Mouse (Mus musculus) C2C12 (cell line): ENCODE data around the gene Il27. TPM values are rescaled to one million over a fixed set of nuclear protein-coding genes. Genes with fewer than 3 reads are reported as not detected.

Experiments used
- H3K27me3 ChIP-seq: one replicate; pipeline ENCODE4 v1.6.1; 2011; ENCODE audit not compliant: control insufficient read depth, insufficient read depth, insufficient read length
- H3K36me3 ChIP-seq: one replicate; pipeline ENCODE4 v1.6.1; 2011; ENCODE audit not compliant: control insufficient read depth, insufficient read depth
- H3K4me3 ChIP-seq: one replicate; pipeline ENCODE4 v1.5.1; 2011; ENCODE audit warnings: mild to moderate bottlenecking, control low read depth; ENCODE audit not compliant: poor library complexity, insufficient read depth, severe bottlenecking
- H3K79me2 ChIP-seq: one replicate; pipeline ENCODE4 v1.6.1; 2011; ENCODE audit not compliant: control insufficient read depth, insufficient read depth
- H3K79me3 ChIP-seq: one replicate; pipeline ENCODE4 v1.6.1; 2011; ENCODE audit warnings: low read depth, control low read depth
- H3ac ChIP-seq: one replicate; pipeline ENCODE3; 2011; ENCODE audit warnings: low read depth; ENCODE audit not compliant: control insufficient read depth, insufficient read length
- CEBPB ChIP-seq: IDR thresholded peaks from one replicate; pipeline ENCODE4 v1.6.1; 2011; ENCODE audit warnings: low read depth, mild to moderate bottlenecking, control low read depth, moderate library complexity
- CTCF ChIP-seq: IDR thresholded peaks from one replicate; pipeline ENCODE4 v1.5.1; 2011; ENCODE audit not compliant: control insufficient read depth, insufficient read depth, insufficient read length
- FOSL1 ChIP-seq: IDR thresholded peaks from one replicate; pipeline ENCODE4 v1.8.0; 2011; ENCODE audit warnings: mild to moderate bottlenecking, low read length; ENCODE audit not compliant: poor library complexity, insufficient read depth, severe bottlenecking
- MAX ChIP-seq: IDR thresholded peaks from one replicate; pipeline ENCODE4 v1.6.1; 2011; ENCODE audit warnings: mild to moderate bottlenecking, control low read depth
- MYOD1 ChIP-seq: IDR thresholded peaks from one replicate; pipeline ENCODE4 v1.6.1; 2011; ENCODE audit warnings: low read depth; ENCODE audit not compliant: control insufficient read depth, insufficient read length
- MYOG ChIP-seq: IDR thresholded peaks from one replicate; pipeline ENCODE4 v1.6.1; 2011; ENCODE audit not compliant: control insufficient read depth, insufficient read length; ENCODE audit errors: extremely low read depth
- USF1 ChIP-seq: IDR thresholded peaks from one replicate; pipeline ENCODE4 v1.6.1; 2011; ENCODE audit warnings: low read depth, mild to moderate bottlenecking, control low read depth, moderate library complexity
- polyA plus RNA-seq: library from polyadenylated mRNA; unstranded; fragments of >200 nt; fragmentation: generic; extraction: Trizol; gene quantifications from one replicate; pipeline ENCODE4 v1.2.1, GENCODE M21; 2012; ENCODE audit warnings: missing spikeins

The Il27 gene
- polyA plus RNA-seq, 1 experiment, result not detected

DNA sequence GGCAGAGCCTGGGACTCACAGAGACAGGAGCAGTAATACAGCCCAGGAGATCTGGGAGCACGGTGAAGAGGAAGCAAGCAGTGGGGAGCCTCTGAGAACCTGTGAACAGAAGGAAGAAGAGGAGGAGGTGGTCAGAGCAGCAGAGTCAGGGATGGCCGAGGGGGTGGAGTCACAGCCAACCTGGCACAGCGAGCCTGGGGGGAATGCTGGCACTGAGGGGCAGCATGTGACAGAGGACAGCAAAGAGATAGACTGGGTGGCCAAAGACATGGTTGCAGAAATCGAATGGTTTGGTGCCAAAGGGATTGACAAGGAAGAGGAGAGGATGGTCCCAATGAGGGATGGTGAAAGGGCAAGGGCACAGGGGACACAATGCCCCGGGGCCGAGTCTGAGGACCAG, 9.0 kb downstream of the Il27 start, which contains the start of gene Cln3:
Gene Cln3 (minus strand): TSS at position 101 of the 400 bp plus-strand sequence.
- Histone ChIP-seq H3K4me3 (no peak within 1 kb of the TSS), H3ac (no peak within 1 kb of the TSS), H3K79me2 (no peaks in the 10 kb centered on the region), H3K27me3 (no peaks in the 10 kb centered on the region), H3K79me3 (no peaks in the 10 kb centered on the region), H3K36me3 (no peaks in the 10 kb centered on the region)
- TF ChIP-seq MAX (no peak), CTCF (no peak), USF1 (no peak), FOSL1 (no peak), MYOD1 (no peak)

DNA sequence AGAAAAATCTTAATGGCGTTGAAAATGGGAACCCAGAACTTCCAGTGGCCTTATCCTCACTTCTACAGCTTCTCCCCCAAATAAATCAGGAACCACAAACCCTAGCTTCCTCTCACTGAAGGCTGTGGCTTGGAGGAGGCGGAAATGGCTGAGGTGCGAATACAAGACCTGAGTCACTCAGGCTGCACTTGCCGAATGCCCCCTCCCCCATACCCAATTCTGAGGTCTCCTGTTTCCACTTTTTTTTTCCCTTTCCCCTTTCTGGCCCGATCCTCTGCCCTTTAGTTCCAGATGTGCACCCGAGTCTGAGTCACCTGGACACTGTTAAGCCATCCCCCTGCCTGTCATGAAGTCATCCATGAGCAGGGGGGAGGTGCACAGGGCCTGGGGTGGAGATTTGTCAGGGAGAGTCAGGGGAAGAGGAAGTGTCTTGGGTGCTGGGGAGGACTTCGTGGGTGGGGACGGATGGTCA, 10.2 kb downstream of the Il27 start, which contains the start of gene Apobr:
Gene Apobr (plus strand): TSS at position 437 of the 472 bp plus-strand sequence.
- no peaks in the 10 kb centered on the region for H3K36me3 ChIP-seq
- no peaks in the 10 kb centered on the region for H3K79me2 ChIP-seq
- H3K4me3 ChIP-seq, result no peak within 1 kb of the TSS
- no peak within 1 kb of the TSS for H3ac ChIP-seq
- no peaks in the 10 kb centered on the region for H3K27me3 ChIP-seq
- no peak for TF ChIP-seq FOSL1
- TF ChIP-seq CEBPB, result no peak
- no peak for TF ChIP-seq MAX
- TF ChIP-seq MYOD1, result no peak
- H3K79me3 ChIP-seq, result no peaks in the 10 kb centered on the region

DNA sequence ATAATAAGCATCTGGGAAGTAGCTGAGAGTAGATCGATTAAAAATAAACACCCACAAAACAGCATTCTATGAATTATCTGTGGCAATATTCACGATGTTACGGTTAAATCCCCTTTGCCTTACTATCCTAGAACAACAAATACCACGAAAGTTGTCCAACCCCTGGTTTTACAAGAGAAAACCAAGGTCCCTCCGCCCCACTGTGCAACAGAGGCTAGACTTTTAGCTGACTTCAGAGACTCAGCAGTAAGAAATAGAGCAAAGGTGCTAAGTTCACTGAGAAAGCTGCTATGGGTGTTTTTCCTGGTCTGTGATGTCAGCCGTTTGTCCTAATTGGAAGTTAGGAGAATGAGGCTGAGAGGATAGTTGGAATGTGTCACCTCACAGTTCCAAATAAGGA, 11.0 kb downstream of the Il27 start:
- Histone ChIP-seq H3K4me3 (no peak overlapping the region), H3K79me3 (no peaks in the 10 kb centered on the region), H3K36me3 (no peaks in the 10 kb centered on the region), H3K79me2 (no peaks in the 10 kb centered on the region), H3K27me3 (no peaks in the 10 kb centered on the region), H3ac (no peak overlapping the region)
- TF ChIP-seq CTCF, result no peak
- TF ChIP-seq MYOD1, result no peak
- no peak for TF ChIP-seq FOSL1
- TF ChIP-seq MAX, result no peak
- TF ChIP-seq CEBPB, result no peak
- TF ChIP-seq MYOG, result no peak
- no peak for TF ChIP-seq USF1

DNA sequence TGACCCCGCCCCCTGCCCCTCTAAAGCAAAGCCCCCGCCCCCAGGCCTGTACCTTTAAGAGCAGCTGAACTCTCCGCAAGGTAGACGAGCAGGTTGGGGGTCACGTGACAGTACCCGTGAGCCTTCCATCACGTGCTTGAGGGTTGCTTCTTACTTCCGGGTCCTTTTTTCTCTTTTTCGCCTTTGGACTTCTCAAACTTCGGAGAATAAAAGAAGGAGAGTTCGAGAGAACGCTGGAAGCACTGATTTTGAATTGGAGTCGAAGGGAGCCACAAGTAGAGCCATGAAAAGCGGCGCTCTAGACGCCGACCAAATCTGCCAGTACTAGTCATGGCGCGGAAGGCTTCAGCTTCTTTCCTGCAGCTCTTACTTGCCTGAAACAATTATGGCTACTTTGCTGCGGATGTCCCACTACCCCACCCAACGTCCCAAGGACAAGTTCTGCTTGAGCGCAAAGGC, 11.5 kb downstream of the Il27 start:
- Histone ChIP-seq H3K79me2 (no peaks in the 10 kb centered on the region), H3K4me3 (no peak overlapping the region), H3ac (no peak overlapping the region), H3K36me3 (no peaks in the 10 kb centered on the region), H3K79me3 (no peaks in the 10 kb centered on the region), H3K27me3 (no peaks in the 10 kb centered on the region)
- no peak for TF ChIP-seq MYOG
- peak; percentile 93 for TF ChIP-seq USF1

DNA sequence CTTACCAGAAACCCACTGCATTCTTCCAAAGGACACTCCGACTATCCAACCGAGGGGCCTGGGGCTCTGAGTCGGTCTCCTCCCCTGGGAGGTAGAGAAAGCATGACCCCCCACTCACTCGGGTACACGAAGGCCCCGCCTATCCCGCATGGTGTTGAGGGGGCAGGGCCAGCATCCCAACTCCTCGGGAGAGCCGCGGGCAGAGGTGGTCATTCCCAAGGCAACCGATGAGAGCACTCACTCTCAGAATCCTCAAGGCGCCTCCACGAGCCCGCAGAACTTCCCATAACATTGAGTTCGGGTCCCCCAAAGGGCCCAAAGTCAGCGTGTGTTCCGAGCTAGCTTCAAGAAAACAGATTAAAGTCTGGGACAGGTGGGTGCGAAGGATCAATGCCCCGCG, 12.0 kb downstream of the Il27 start:
- TF ChIP-seq CEBPB, result no peak
- TF ChIP-seq MAX, result no peak
- no peak for TF ChIP-seq USF1
- TF ChIP-seq CTCF, result no peak
- TF ChIP-seq MYOD1, result no peak
- TF ChIP-seq FOSL1, result no peak
- TF ChIP-seq MYOG, result no peak
- no peaks in the 10 kb centered on the region for H3K27me3 ChIP-seq
- H3K36me3 ChIP-seq, result no peaks in the 10 kb centered on the region
- no peaks in the 10 kb centered on the region for H3K79me2 ChIP-seq
- H3K79me3 ChIP-seq, result no peaks in the 10 kb centered on the region
- no peak overlapping the region for H3K4me3 ChIP-seq
- H3ac ChIP-seq, result no peak overlapping the region

DNA sequence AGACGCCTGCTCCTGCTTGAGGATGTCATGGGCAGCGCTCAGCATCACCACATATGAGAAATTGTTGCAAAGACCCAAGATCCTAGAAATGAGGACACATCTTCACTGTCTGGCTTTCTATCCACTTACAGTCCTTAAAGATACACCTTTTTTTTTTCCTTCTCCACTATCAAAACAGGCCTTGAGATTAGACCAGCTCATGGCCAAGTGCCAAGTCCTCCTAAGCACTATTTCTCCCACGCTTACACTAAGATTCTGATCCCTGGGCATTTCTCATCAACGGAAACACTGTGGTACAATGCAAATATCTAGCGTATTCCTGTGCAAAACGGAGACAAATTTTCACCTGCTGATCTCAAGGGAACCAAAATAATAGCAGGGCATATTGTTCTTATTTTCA, 13.1 kb downstream of the Il27 start:
- no peaks in the 10 kb centered on the region for H3K36me3 ChIP-seq
- no peaks in the 10 kb centered on the region for H3K79me2 ChIP-seq
- H3ac ChIP-seq, result no peak overlapping the region
- H3K4me3 ChIP-seq, result no peak overlapping the region
- H3K27me3 ChIP-seq, result no peaks in the 10 kb centered on the region
- TF ChIP-seq CTCF (no peak), MYOG (no peak), CEBPB (no peak), FOSL1 (no peak), USF1 (no peak), MYOD1 (no peak)
- H3K79me3 ChIP-seq, result no peaks in the 10 kb centered on the region

DNA sequence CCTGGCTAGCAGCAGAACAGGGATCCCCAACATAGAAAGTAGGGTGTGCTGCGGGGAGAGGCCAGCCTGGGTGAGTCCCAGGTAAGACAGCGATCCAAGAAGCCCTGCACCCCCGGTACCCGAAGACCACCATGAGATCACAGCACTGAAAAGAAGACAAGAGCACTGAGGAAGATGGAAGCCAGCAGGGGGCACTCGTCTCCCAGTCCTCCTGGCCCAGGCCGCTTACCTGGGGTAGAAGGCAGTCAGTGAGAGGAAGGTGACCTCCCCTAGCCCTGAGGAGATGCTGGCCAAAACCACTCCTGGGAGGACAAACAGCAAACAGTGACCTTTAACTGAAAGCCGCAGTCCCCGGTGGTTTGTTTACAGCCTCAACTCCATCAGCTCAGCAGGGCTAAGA, 15.6 kb downstream of the Il27 start:
- no peaks in the 10 kb centered on the region for H3K27me3 ChIP-seq
- no peak for TF ChIP-seq MYOD1
- no peak for TF ChIP-seq USF1
- peak; percentile 44 for TF ChIP-seq CTCF
- TF ChIP-seq CEBPB, result no peak
- no peak for TF ChIP-seq MAX
- TF ChIP-seq MYOG, result no peak
- no peak overlapping the region for H3ac ChIP-seq
- H3K36me3 ChIP-seq, result no peaks in the 10 kb centered on the region
- no peaks in the 10 kb centered on the region for H3K79me3 ChIP-seq
- H3K4me3 ChIP-seq, result no peak overlapping the region
- H3K79me2 ChIP-seq, result no peaks in the 10 kb centered on the region
